Mouse (Mus musculus): ENCODE measurements around the gene Olfr724.
"Not testable (repeated sequence)": the region's sequence is repeated elsewhere in the genome, so short reads cannot be mapped to it uniquely, and the experiment has no call there.

- not testable (repeated sequence) for TF ChIP-seq CTCF (IDR thresholded peaks at IDR 0.05 in 2 of 3, conservative IDR thresholded peaks at IDR 0.05 in 1 of 3; ENCODE audit: control insufficient read depth in 1 of 3, insufficient read depth in 1 of 3, low read depth in 2 of 3, low read length in 3 of 3, poor library complexity in 1 of 3, severe bottlenecking in 1 of 3); POLR2A (IDR thresholded peaks at IDR 0.05; ENCODE audit: control insufficient read depth in 1 of 2, insufficient read depth in 1 of 2, low read depth in 1 of 2, low read length in 2 of 2, poor library complexity in 1 of 2); USF1 (IDR thresholded peaks at IDR 0.05; ENCODE audit: low read depth, low read length); ZNF384 (IDR thresholded peaks at IDR 0.05; ENCODE audit: low read depth, low read length); TBP (IDR thresholded peaks at IDR 0.05; ENCODE audit: low read depth, low read length); NRF1 (IDR thresholded peaks at IDR 0.05; ENCODE audit: insufficient read depth, low read depth, low read length, poor library complexity, severe bottlenecking); MXI1 (IDR thresholded peaks at IDR 0.05; ENCODE audit: low read depth, low read length); TAL1 (IDR thresholded peaks at IDR 0.05; ENCODE audit: low read length); KAT2A (conservative IDR thresholded peaks at IDR 0.05; ENCODE audit: low read depth, low read length); MAFK (IDR thresholded peaks at IDR 0.05; ENCODE audit: borderline replicate concordance, low read depth, low read length); EP300 (IDR thresholded peaks at IDR 0.05; ENCODE audit: low read depth in 1 of 2, low read length in 2 of 2); RCOR1 (IDR thresholded peaks at IDR 0.05; ENCODE audit: low read depth, low read length)
Measured at GRCm38 (mm10) chr14:49931687-49932086, 31.4 kb downstream of the Olfr724 start, which contains the start of gene Olfr723.
